Mouse (Mus musculus) adrenal gland, postnatal 14 days (tissue): ENCODE data around the gene Cdc42bpa. TPM values are rescaled to one million over a fixed set of nuclear protein-coding genes. Genes with fewer than 3 reads are reported as not detected.
A peak's percentile ranks its signal among the peaks of the same experiment; 100 is the strongest.

Source experiments
- DNase-seq: peaks from one replicate; pipeline ENCODE4 v3.0.0; 2021; ENCODE audit warnings: mixed read lengths
- total RNA-seq: library from RNA; stranded (reverse); gene quantifications from 2 replicates; pipeline ENCODE4 v1.2.3, GENCODE M21; 2021

The Cdc42bpa gene
- total RNA-seq, 1 experiment from 2014 or later: 51.2 TPM

- DNase-seq: no peak
Measured at GRCm38 (mm10) chr1:180031705-180032548, 71.7 kb downstream of the Cdc42bpa start.

- no peak for DNase-seq
Measured at GRCm38 (mm10) chr1:180037461-180037860, 77.2 kb downstream of the Cdc42bpa start.

- DNase-seq: no peak
Measured at GRCm38 (mm10) chr1:180044160-180044559, 83.9 kb downstream of the Cdc42bpa start.

- DNase-seq: no peak
Measured at GRCm38 (mm10) chr1:180045172-180045571, 84.9 kb downstream of the Cdc42bpa start.

GRCm38 (mm10) chr1:180089176-180089575, 128.9 kb downstream of the Cdc42bpa start:
- no peak for DNase-seq

- DNase-seq: no peak
Measured at GRCm38 (mm10) chr1:180098426-180098825, 138.2 kb downstream of the Cdc42bpa start.

- DNase-seq: no peak
Measured at GRCm38 (mm10) chr1:180104567-180104966, 144.3 kb downstream of the Cdc42bpa start.

- DNase-seq: no peak
Measured at GRCm38 (mm10) chr1:180109050-180109449, 148.8 kb downstream of the Cdc42bpa start.

GRCm38 (mm10) chr1:180116525-180116924, 156.3 kb downstream of the Cdc42bpa start:
- peak; percentile 53 for DNase-seq

GRCm38 (mm10) chr1:180118233-180118632, 158.0 kb downstream of the Cdc42bpa start:
- DNase-seq: no peak

GRCm38 (mm10) chr1:180128077-180128792, 168.0 kb downstream of the Cdc42bpa start:
- no peak for DNase-seq

- no peak for DNase-seq
Measured at GRCm38 (mm10) chr1:180131402-180131801, 171.1 kb downstream of the Cdc42bpa start.

- no peak for DNase-seq
Measured at GRCm38 (mm10) chr1:180132187-180132586, 171.9 kb downstream of the Cdc42bpa start.

GRCm38 (mm10) chr1:180139158-180139557, 178.9 kb downstream of the Cdc42bpa start:
- DNase-seq: no peak

- no peak for DNase-seq
Measured at GRCm38 (mm10) chr1:180140970-180141369, 180.7 kb downstream of the Cdc42bpa start.

GRCm38 (mm10) chr1:180148036-180148435, 187.8 kb downstream of the Cdc42bpa start:
- no peak for DNase-seq

GRCm38 (mm10) chr1:180148563-180148962, 188.3 kb downstream of the Cdc42bpa start:
- no peak for DNase-seq

GRCm38 (mm10) chr1:180151191-180151590, 190.9 kb downstream of the Cdc42bpa start:
- DNase-seq: no peak

- DNase-seq: no peak
Measured at GRCm38 (mm10) chr1:180158648-180159047, 198.4 kb downstream of the Cdc42bpa start.

GRCm38 (mm10) chr1:180160545-180160944, 200.3 kb downstream of the Cdc42bpa start:
- no peak for DNase-seq

- DNase-seq: no peak
Measured at GRCm38 (mm10) chr1:180161160-180161559, 200.9 kb downstream of the Cdc42bpa start.

GRCm38 (mm10) chr1:180161566-180162355, 201.5 kb downstream of the Cdc42bpa start:
- no peak for DNase-seq

GRCm38 (mm10) chr1:180162986-180163385, 202.7 kb downstream of the Cdc42bpa start:
- no peak for DNase-seq
